Mouse (Mus musculus) midbrain, postnatal 0 days (tissue): ENCODE results near the gene Tmc7. TPM values are rescaled to one million over a fixed set of nuclear protein-coding genes. Genes with fewer than 3 reads are reported as not detected.

Source experiments
- ATAC-seq: fragments of 200-750 bp; cut with Nextera tagmentation; 2 replicates; pipeline ENCODE4 v1.8.0; 2017; ENCODE audit warnings: moderate number of reproducible peaks, mild to moderate bottlenecking, moderate TSS enrichment, moderate library complexity; ENCODE audit not compliant: low FRiP score
- DNase-seq: peaks from one replicate; pipeline ENCODE4 v3.0.0-alpha.2; 2015; ENCODE audit warnings: low spot score
- H3K27ac ChIP-seq: fragments of 300-500 bp; sonication (generic); 2 replicates; pipeline ENCODE4 v1.5.1; 2014; ENCODE audit warnings: low read depth, mild to moderate bottlenecking, low read length, mixed read lengths
- H3K27me3 ChIP-seq: fragments of 300-500 bp; sonication (generic); 2 replicates; pipeline ENCODE4 v1.6.1; 2014; ENCODE audit warnings: low read length, control low read depth, mixed read lengths; ENCODE audit not compliant: insufficient read depth
- H3K36me3 ChIP-seq: fragments of 300-500 bp; sonication (generic); 2 replicates; pipeline ENCODE4 v1.6.1; 2014; ENCODE audit warnings: low read length, control low read depth, mixed read lengths; ENCODE audit not compliant: insufficient read depth
- H3K4me1 ChIP-seq: fragments of 300-500 bp; sonication (generic); 2 replicates; pipeline ENCODE4 v1.6.1; 2014; ENCODE audit warnings: mild to moderate bottlenecking, control low read depth, antibody characterized with exemption, low read length, mixed read lengths; ENCODE audit not compliant: insufficient read depth
- H3K4me2 ChIP-seq: fragments of 300-500 bp; sonication (generic); 2 replicates; pipeline ENCODE4 v1.6.1; 2014; ENCODE audit warnings: low read depth, mild to moderate bottlenecking, low read length, mixed read lengths; ENCODE audit not compliant: poor library complexity, severe bottlenecking
- H3K4me3 ChIP-seq: fragments of 300-500 bp; sonication (generic); 2 replicates; pipeline ENCODE4 v1.5.1; 2014; ENCODE audit warnings: low read depth, mild to moderate bottlenecking, low read length, moderate library complexity
- H3K9ac ChIP-seq: fragments of 300-500 bp; sonication (generic); replicated peaks from 2 replicates; pipeline ENCODE4 v1.6.1; 2014; ENCODE audit warnings: mild to moderate bottlenecking, low read length, moderate library complexity, mixed read lengths; ENCODE audit not compliant: poor library complexity, severe bottlenecking
- H3K9me3 ChIP-seq: fragments of 300-500 bp; sonication (generic); 2 replicates; pipeline ENCODE4 v1.6.1; 2016; ENCODE audit warnings: low read length, control low read depth
- CTCF ChIP-seq: IDR thresholded peaks from 2 replicates; pipeline ENCODE4 v1.5.1; 2016; ENCODE audit warnings: antibody characterized with exemption, mild to moderate bottlenecking
- WGBS: fragments of 180-500 bp; shearing (Covaris S2); extraction: QIAGEN DNeasy Blood & Tissue Kit; methylation state at CpG from one replicate; pipeline ENCODE4 v1.1.7; 2014; 5-methylcytosine and 5-hydroxymethylcytosine counted together
- polyA plus RNA-seq: library from polyadenylated mRNA; unstranded; fragments of >200 nt; fragmentation: Nextera tagmentation; extraction: Ambion mirVana; gene quantifications from 2 replicates; pipeline ENCODE4 v1.2.1, GENCODE M21; 2015
- total RNA-seq: library from RNA; depleted of rRNA; stranded (reverse); fragments of >200 nt; gene quantifications from 2 replicates; pipeline ENCODE4 v1.2.3, GENCODE M21; 2014; rRNA removed

The Tmc7 gene
- total and polyA plus RNA-seq, 2 experiments from 2014 or later: 5.4 to 11.5 TPM

DNA sequence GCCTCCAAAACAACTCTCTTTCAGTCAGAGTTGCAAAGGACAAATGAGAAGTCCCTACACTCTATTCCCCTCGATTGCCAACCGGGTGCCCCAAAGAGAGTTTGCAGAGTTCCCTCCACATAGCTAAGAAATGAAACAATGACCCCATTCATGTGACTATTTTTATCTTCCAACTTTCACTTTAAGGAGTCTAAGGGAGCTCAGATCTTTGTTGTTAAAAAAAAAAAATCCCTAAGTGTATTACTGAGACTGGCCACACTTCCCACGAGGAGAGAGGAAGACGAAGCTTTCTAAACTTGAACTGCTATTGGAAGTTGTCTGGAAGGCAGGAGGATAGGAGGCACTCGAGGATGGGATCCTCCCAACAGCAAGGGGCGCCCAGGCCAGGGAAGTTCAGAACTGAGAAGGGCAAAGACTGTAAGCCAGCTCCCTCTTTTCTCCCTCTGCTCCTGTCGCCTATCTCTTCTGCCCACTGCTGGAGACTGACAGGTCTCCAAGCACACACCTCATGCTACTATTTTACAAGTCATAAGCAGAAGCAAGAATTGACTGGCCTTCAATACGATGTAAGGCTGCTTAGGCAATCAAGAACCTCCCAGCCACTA, 96.4 kb downstream of the Tmc7 start:
- 28% methylated on average over 8 of the region's 8 CpGs for WGBS
- Histone ChIP-seq H3K9ac (no peak overlapping the region), H3K27ac (no peak overlapping the region), H3K27me3 (peaks cover 43% of the 10 kb centered on the region), H3K4me2 (no peak overlapping the region), H3K4me1 (peaks cover 6% of the 10 kb centered on the region; the same call in 1 of the 2 replicates), H3K9me3 (no peaks in the 10 kb centered on the region), H3K4me3 (no peak overlapping the region), H3K36me3 (no peaks in the 10 kb centered on the region)
- no peak; the same call in 1 of the 2 replicates for TF ChIP-seq CTCF
- DNase-seq (no peak), ATAC-seq (no peak)

DNA sequence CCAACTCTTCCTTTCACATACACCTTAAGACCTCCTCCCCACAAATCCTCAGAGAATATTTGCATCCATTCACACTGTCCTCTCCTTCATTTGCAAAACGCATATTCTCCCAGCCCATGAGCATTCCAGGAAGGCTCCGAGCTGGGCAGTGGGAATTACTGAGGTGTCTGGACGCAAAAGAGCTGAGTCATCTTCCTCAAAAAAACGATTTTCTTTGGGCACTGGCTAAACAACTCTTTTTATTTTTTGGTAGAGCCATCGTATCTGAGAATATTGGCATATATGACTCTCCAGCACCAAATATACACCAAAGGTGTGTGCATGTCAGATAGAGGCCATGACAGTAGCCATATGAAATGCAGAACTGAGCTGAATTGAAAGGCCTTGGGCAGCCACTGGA, 97.6 kb downstream of the Tmc7 start:
- no peak for ATAC-seq
- Histone ChIP-seq H3K27ac (no peak overlapping the region), H3K4me3 (no peak overlapping the region), H3K36me3 (no peaks in the 10 kb centered on the region), H3K9ac (no peak overlapping the region), H3K27me3 (peaks cover 31% of the 10 kb centered on the region), H3K9me3 (no peaks in the 10 kb centered on the region), H3K4me1 (peaks cover 6% of the 10 kb centered on the region; the same call in 1 of the 2 replicates), H3K4me2 (no peak overlapping the region)
- 65% methylated on average over 5 of the region's 5 CpGs for WGBS
- TF ChIP-seq CTCF: no peak
- no peak for DNase-seq

Other genes with a start within 250 kb of the Tmc7 start
- gene Syt17, start 136.5 kb downstream of the Tmc7 start, total RNA-seq: 47.4 and 61.3 TPM in 2 replicates
- gene Syt17, start 136.5 kb downstream of the Tmc7 start, polyA plus RNA-seq: 31.6 and 34.9 TPM in 2 replicates
- gene Itpripl2, start 92.8 kb downstream of the Tmc7 start, total RNA-seq: 5.2 and 5.4 TPM in 2 replicates
- 0.48 and 0.52 TPM in 2 replicates for gene Itpripl2, start 92.8 kb downstream of the Tmc7 start, polyA plus RNA-seq
- gene Coq7, start 51.4 kb downstream of the Tmc7 start, total RNA-seq: 30.9 and 38.2 TPM in 2 replicates
- gene Coq7, start 51.4 kb downstream of the Tmc7 start, polyA plus RNA-seq: 128 and 131 TPM in 2 replicates
- 0.47 and 0.66 TPM in 2 replicates for gene Tmc5, start 12.6 kb upstream of the Tmc7 start, total RNA-seq
- gene Tmc5, start 12.6 kb upstream of the Tmc7 start, polyA plus RNA-seq: 0.22 and 0.31 TPM in 2 replicates
- 298 and 300 TPM in 2 replicates for gene Gde1, start 121.0 kb upstream of the Tmc7 start, total RNA-seq
- gene Gde1, start 121.0 kb upstream of the Tmc7 start, polyA plus RNA-seq: 272 and 286 TPM in 2 replicates
- gene Ccp110, start 127.8 kb upstream of the Tmc7 start, total RNA-seq: 24.2 and 28.6 TPM in 2 replicates
- 14.7 and 17.4 TPM in 2 replicates for gene Ccp110, start 127.8 kb upstream of the Tmc7 start, polyA plus RNA-seq
- 105 and 114 TPM in 2 replicates for gene Vps35l, start 155.5 kb upstream of the Tmc7 start, total RNA-seq
- gene Vps35l, start 155.5 kb upstream of the Tmc7 start, polyA plus RNA-seq: 89.4 and 93.2 TPM in 2 replicates